Mouse (Mus musculus): ENCODE data around the gene Nadk.

Gene Nadk

DNA sequence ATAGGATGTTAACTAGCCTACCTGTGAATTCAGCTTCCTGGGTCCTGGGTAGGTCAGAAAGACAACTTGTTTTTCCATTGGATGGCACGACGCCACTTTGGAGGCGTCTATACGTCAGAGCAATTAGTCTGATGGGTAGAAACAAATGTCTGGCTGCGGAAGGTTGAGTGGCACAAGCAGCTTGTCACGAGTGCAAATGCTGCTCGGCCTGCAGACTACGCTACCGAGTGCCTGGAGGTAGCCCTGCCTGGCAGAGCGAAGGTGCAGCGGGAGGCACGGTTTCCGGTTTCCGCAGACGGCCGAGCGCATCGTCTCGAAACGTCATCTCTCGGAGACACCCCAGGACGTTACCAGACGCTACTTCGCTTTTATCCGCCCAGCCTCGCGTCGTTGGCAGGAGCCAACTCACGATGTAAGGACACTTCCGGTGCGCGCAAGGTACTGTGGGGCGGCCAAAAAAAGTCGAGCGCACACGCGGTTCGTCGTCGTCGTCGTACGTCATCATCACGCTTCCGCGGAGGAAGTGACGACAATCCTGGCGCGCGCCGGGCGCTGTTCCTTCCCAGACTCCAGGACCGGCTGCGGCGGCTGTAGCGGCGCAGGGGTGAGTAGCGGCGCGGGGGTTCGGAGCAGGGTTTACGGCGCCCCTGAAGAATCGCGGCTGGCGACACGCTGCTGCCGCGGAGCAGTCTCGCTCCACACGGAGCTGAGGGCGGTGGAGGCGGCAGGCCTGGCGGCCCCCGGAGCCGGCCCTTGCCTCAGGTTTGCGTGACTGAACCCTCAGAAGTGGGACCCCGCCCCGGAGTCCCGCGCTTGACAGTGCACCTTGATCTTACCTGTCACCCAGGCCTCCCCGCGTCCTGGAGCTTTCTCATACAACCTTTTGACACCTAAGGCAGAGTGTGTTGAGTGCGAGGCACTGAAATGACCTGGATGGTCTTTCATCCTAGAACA, 62.4 kb downstream of the Nadk start, which contains the start of gene Cdk11b:
Cdk11b (plus strand) TSS at position 517 of the 954 bp plus-strand sequence.
- POLR2A ChIA-PET: interaction anchor here in 3 of 4 experiments (0.6 to 3.2 kb wide), 28 partner anchors 9 to 461 kb away, joined by 3 to 9 read pairs (median 4); partner anchors contain the start of genes Mib2 (in 2 of the 3), Gm10563 (in 1 of the 3), Slc35e2 (in 1 of the 3) and Ssu72 (in 1 of the 3)
- CTCF ChIA-PET: interaction anchor here in 1 of 4 experiments (0.6 kb wide), 1 partner anchor 736 kb away, joined by 3 read pairs; no protein-coding TSS in a partner anchor

DNA sequence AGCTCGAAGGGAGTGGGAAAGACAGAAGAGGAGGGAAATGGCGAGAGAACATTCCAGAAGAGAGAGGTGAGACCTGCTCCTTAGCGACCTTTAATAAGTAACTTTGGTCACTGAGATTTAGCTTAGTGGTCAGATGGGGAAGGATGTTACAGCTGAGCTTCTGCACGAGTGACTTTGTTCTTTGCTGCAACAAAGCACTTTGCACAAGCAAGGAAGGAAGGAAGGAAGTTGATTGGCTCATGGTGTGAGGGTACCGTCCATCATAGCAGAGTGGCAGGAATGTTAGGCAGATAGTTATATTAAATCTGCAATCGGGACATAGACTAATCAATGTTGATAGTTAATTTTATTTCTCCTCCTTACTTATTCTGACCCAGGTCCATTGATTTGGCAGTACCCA, 68.1 kb downstream of the Nadk start:
- CTCF ChIA-PET: interaction anchor here in 2 of 4 experiments (0.7 kb wide), 2 partner anchors 462 to 1605 kb away, joined by 4 to 8 read pairs; no protein-coding TSS in a partner anchor
- POLR2A ChIA-PET: interaction anchor here in 3 of 4 experiments (0.6 to 1.7 kb wide), 9 partner anchors 17 to 143 kb away, joined by 3 to 9 read pairs (median 5); partner anchors contain the start of genes Mib2 (in 1 of the 3) and Ssu72 (in 1 of the 3)

DNA sequence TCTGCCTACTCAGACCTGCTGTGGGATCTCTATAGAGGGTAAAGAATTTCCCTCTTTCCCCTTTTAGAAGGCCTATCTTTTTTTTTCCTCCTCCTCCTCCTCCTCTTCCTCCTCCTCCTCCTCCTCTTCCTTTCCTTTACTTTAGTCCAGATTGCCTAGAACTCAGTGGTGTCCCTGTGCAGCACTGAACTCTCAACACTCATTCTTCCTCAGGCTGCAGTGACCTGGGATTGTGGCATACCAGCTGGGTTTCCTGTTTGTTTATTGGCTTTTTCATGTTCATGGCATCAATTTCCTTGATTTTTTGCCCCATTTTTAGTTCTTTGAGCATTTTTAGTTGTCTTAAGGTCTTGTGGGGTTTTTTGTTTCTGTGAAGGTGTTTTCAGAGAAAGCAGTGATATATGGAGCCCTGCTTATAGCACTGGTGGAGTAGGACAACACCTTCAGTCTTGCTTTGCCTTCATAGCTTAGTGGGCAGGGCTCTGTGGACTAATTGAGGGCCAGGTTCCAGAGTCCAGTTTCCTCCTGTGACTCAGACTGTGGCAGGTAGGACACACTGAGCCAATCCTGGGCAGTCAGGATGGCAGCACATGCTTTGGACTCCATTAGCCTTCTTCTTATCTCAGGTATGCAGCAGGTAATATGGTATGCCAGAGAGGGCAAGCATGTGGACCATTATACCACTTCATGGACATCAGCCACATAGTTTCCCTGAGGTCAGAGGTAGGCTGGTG, 73.8 kb downstream of the Nadk start:
- ChIA-PET CTCF (no interaction called here), POLR2A (no interaction called here)
